Mouse (Mus musculus): ENCODE measurements at regions not wholly inside any gene's neighbourhood (a gene's known extent, or its start where the extent isn't known, plus 50 kb on each side); places are given as distances from the start of the nearest gene placed in this dataset.

DNA sequence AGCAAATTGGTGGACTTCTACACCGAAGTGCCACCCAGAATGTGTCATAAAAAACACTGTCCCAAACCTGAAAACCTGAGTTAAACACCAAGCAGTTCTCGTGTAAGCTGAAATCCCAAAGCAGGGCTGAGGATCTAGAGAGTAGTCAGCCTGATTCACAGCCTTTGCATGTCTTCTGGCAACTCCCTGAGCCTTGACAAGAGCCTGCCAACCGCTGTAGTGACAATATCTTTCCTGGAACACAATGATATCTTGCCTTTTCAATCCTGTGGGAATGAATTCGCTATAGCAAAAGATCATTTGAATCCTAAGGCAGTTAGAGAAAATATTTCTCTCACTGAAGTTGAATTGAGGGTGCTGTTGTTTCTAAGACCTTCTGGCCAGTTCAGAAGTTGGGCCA, 110.4 kb downstream of the Tbx19 start:
- Histone ChIP-seq H3K36me3 (no peaks in the 10 kb centered on the region), H3K9me3 (no peaks in the 10 kb centered on the region), H3K4me3 (no peak overlapping the region), H3K27ac (no peak overlapping the region), H3K9ac (no peak overlapping the region), H3K4me1 (no peaks in the 10 kb centered on the region; the same call in 1 of the 2 replicates), H3K27me3 (no peaks in the 10 kb centered on the region), H3K4me2 (no peak overlapping the region)
- WGBS: 71% methylated on average over 4 of the region's 4 CpGs
- no peak for ATAC-seq (ENCODE audit: borderline replicate concordance, extremely low read depth, low FRiP score, low TSS enrichment)

DNA sequence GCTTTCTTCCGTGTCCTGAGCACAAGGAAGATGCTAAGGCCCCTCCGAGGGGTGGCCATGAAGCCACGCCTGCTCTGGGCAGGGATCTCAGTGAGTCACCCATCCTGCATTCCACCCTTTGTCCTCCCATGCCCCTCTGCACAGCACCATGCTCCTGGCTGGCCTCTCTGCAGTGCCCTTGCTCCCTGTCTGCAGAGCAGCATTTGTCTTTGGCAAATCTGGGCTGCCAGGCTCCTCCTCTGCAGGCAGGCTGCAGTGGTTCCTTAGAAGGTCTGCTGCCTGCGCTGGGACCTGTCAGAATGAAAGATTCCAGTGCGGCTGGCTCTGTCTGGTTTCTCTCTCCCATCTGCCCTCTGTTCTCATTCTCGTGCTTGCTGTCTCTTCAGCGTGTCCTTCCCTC, 111.3 kb upstream of the Xcl1 start:
- no peaks in the 10 kb centered on the region for H3K9me3 ChIP-seq
- WGBS: 8% methylated on average over 7 of the region's 7 CpGs
- ATAC-seq (ENCODE audit: borderline replicate concordance, extremely low read depth, low FRiP score, low TSS enrichment): peak; percentile 64; the same call in 1 of the 2 replicates
- no peak overlapping the region for H3K9ac ChIP-seq
- H3K27me3 ChIP-seq: no peaks in the 10 kb centered on the region
- H3K36me3 ChIP-seq: no peaks in the 10 kb centered on the region
- no peak overlapping the region for H3K4me2 ChIP-seq
- no peak overlapping the region for H3K4me3 ChIP-seq
- H3K27ac ChIP-seq: no peak overlapping the region
- H3K4me1 ChIP-seq: no peaks in the 10 kb centered on the region; the same call in 1 of the 2 replicates

DNA sequence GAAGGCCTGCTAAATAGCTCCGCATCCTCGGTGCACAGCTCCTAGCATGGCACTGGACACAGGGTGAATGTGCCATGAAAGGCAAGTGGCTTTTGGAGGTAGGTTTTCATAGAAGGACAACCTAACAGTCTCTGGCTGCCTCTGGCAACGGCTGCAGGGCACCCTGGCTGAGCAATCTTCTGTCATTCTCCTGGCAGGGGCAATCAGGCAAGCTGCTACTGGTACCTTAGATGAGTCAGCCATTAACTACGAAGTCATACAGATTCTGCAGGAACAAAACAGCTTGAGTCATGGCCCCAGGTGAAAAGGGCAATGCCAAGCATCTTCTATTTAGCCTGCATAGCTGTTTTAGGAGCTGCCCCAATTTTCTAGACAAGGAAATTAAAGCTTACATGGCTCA, 110.7 kb upstream of the Xcl1 start:
- Histone ChIP-seq H3K4me1 (no peaks in the 10 kb centered on the region; the same call in 1 of the 2 replicates), H3K9ac (no peak overlapping the region), H3K27ac (no peak overlapping the region), H3K36me3 (no peaks in the 10 kb centered on the region), H3K9me3 (no peaks in the 10 kb centered on the region), H3K4me2 (no peak overlapping the region), H3K27me3 (no peaks in the 10 kb centered on the region), H3K4me3 (no peak overlapping the region)
- 55% methylated on average over 4 of the region's 4 CpGs for WGBS
- no peak for ATAC-seq (ENCODE audit: borderline replicate concordance, extremely low read depth, low FRiP score, low TSS enrichment)

DNA sequence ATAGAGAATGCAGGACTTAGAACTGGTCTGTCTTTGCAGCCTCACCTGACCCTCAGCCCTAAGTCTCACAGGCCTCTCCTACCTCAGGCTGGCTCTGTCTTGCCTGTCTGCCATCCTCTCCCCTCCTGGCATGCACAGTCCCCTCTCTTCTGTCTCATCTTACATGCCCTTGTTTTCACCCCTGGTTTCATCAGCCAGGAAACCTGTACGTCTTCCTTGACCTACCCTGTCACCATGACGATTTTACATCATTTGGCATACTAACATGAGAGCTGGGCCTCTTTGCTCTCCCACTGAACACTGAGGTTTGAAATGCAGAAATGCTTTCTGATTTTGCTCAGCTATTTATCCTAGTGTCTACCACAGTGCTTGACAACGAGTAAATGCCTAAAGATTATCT, 108.0 kb upstream of the Xcl1 start:
- Histone ChIP-seq H3K4me2 (no peak overlapping the region), H3K9me3 (no peaks in the 10 kb centered on the region), H3K9ac (no peak overlapping the region), H3K4me1 (no peaks in the 10 kb centered on the region; the same call in 1 of the 2 replicates), H3K4me3 (no peak overlapping the region), H3K36me3 (no peaks in the 10 kb centered on the region), H3K27me3 (no peaks in the 10 kb centered on the region), H3K27ac (no peak overlapping the region)
- no peak for ATAC-seq (ENCODE audit: borderline replicate concordance, extremely low read depth, low FRiP score, low TSS enrichment)
- WGBS: 27% methylated on average over 3 of the region's 3 CpGs

DNA sequence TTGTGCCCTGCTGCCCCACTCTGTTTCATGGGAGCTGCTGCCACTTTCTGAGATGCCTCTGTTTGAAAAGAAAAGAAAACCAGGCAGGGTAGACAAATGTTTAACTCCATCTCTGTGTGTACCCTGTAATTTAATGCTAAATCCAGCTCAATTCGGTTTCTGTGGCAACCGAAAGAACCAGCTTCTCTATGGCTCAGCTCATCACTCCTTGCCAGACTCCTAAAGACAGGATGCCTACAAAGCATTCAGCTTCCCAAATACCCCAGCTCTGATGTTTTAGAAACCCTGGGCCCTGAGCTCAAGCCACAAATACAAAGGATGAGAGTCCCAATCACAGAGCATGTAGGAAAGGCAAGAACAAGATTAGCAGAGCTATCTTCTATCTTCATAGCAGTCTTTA, 106.8 kb upstream of the Xcl1 start:
- no peaks in the 10 kb centered on the region; the same call in 1 of the 2 replicates for H3K4me1 ChIP-seq
- no peak overlapping the region for H3K4me2 ChIP-seq
- no peak for ATAC-seq (ENCODE audit: borderline replicate concordance, extremely low read depth, low FRiP score, low TSS enrichment)
- H3K27me3 ChIP-seq: no peaks in the 10 kb centered on the region
- H3K4me3 ChIP-seq: no peak overlapping the region
- no peak overlapping the region for H3K9ac ChIP-seq
- H3K36me3 ChIP-seq: no peaks in the 10 kb centered on the region
- H3K27ac ChIP-seq: no peak overlapping the region
- H3K9me3 ChIP-seq: no peaks in the 10 kb centered on the region
- WGBS: 77% methylated on average over 2 of the region's 2 CpGs

DNA sequence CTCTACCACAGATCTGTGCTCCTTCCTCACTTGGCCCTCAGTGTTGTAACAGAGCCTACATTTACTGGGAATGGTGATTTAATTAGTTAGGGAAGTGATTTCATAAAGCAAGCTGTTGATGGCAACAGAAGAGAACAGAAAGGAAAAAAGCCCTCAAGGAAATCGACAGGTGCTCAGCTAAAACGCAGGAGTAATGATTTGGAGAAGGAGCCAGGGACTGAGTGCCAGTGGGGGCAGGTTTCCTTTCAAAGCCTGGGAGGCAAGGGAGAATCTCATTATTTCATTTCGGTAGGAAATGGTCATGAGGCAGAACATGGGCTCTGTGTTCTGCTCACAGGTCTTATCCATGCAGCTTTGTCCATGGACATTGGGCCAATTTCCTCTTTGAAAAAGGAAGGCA, 101.3 kb upstream of the Xcl1 start:
- H3K27me3 ChIP-seq: no peaks in the 10 kb centered on the region
- no peak overlapping the region for H3K27ac ChIP-seq
- H3K36me3 ChIP-seq: no peaks in the 10 kb centered on the region
- no peaks in the 10 kb centered on the region for H3K4me1 ChIP-seq
- no peak overlapping the region for H3K9ac ChIP-seq
- no peak overlapping the region for H3K4me3 ChIP-seq
- 68% methylated on average over 3 of the region's 3 CpGs for WGBS
- no peaks in the 10 kb centered on the region for H3K9me3 ChIP-seq
- H3K4me2 ChIP-seq: no peak overlapping the region
- no peak for ATAC-seq (ENCODE audit: borderline replicate concordance, extremely low read depth, low FRiP score, low TSS enrichment)

DNA sequence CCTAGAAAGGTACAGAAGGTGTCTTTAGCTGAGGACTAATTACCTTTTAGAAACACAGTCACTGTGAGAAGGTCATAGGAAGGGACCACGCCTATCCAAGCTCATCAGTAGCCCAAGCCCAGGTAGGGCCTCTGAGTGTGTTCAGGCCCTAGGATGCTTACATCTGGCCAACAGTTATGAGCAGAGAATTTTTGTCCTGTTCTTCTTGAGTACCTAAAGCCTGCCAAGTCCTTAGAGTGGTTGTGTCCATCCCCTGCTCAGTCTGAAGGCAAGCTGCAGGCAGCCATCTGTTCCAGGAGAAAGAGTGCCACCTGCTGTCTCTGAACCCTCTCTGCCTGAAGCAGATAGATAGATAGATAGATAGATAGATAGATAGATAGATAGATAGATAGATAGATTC, 100.3 kb upstream of the Xcl1 start:
- Histone ChIP-seq H3K9ac (no peak overlapping the region), H3K36me3 (no peaks in the 10 kb centered on the region), H3K4me3 (no peak overlapping the region), H3K27ac (no peak overlapping the region), H3K4me2 (no peak overlapping the region), H3K9me3 (no peaks in the 10 kb centered on the region), H3K27me3 (no peaks in the 10 kb centered on the region), H3K4me1 (no peaks in the 10 kb centered on the region)
- WGBS: 85% methylated on average over 1 of the region's 1 CpGs
- ATAC-seq (ENCODE audit: borderline replicate concordance, extremely low read depth, low FRiP score, low TSS enrichment): no peak

DNA sequence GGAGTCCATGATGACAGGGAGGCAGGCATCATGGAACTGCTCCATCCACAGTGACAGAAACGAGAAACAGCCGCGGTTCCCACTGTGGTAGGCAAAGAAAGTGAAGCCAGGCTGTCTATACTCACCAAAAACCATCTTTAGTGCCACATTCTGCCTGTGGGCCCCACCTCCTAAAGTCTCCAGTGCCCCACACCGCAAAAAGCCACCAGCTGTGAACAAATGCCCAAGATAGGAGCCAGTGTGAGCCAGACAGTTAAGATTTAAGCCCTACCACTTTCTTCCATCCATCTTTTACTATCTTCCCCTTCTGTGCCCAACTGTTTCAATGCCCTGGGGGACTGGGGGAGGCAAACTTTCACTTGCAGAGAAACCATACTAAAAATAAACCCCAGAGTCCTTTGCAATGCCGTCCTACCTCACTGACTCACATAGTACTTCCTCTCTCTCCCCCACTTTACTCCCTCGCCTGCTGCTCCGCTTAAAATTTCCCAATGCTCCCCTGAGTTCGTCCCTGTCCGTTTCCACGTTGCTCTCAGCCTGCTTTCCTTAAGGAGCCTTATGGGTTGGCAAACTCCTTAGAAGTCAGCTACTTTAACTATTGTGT, 85.7 kb upstream of the Xcl1 start:
- ATAC-seq (ENCODE audit: borderline replicate concordance, extremely low read depth, low FRiP score, low TSS enrichment): no peak
- Histone ChIP-seq H3K4me2 (no peak overlapping the region), H3K27me3 (no peaks in the 10 kb centered on the region), H3K9ac (no peak overlapping the region), H3K27ac (no peak overlapping the region), H3K9me3 (no peaks in the 10 kb centered on the region), H3K36me3 (no peaks in the 10 kb centered on the region), H3K4me3 (no peak overlapping the region), H3K4me1 (no peaks in the 10 kb centered on the region)
- WGBS: 66% methylated on average over 10 of the region's 10 CpGs

DNA sequence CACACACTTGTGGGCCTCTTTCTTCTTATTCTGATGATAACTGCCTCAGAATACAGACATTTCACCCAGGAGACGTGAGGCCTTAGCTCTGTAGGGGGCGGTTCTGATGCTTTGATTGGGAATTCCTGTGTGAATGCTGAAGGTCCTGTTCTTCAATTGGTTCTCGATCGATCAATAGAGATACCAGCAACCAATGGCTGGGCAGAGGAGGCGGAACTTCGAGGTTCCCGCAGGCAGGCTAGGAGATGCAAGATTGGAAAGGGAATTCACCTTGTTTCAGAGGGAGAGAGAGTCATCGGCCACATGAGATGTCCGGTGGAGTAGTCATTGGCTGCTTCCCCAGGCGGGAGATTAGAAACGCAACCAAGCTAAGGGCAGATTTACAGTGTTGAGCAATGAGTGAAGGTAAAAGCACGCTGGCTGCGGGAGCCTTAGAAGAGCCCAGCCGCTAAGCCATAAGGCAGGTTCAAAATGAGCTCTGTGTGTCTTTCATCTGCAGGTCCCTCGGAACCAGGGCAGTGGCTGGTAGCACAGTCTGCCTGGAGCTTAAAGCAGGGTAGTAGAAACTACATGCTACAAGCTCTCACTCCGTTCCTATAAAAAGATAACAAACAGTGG, 83.5 kb upstream of the Xcl1 start:
- H3K4me3 ChIP-seq: peak overlapping the region; percentile 24
- H3K27ac ChIP-seq: no peak overlapping the region
- no peaks in the 10 kb centered on the region for H3K4me1 ChIP-seq
- no peaks in the 10 kb centered on the region for H3K9me3 ChIP-seq
- H3K27me3 ChIP-seq: no peaks in the 10 kb centered on the region
- H3K36me3 ChIP-seq: no peaks in the 10 kb centered on the region
- H3K9ac ChIP-seq: no peak overlapping the region
- ATAC-seq (ENCODE audit: borderline replicate concordance, extremely low read depth, low FRiP score, low TSS enrichment): peak; percentile 86
- 20% methylated on average over 16 of the region's 16 CpGs for WGBS
- peak overlapping the region; percentile 52 for H3K4me2 ChIP-seq

DNA sequence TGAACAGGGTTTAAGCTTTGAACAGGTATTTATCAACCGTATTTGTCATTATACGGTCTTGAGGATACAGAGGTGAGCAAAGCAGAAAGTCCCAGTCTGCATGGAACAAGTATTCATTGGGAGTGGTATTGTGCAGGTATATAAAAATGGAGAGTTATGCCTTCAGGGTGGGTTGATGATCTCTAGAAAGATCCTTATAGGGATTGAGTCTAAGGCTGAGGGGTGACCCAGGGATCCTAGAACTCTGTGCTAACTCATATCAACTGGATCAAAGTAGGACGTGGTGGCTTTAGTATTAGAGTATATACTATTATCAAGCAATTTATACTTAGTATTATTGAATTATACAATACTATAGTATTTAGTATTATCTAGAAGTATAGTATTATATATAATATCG, 82.9 kb upstream of the Xcl1 start:
- WGBS: 85% methylated on average over 4 of the region's 4 CpGs
- H3K4me2 ChIP-seq: no peak overlapping the region
- no peaks in the 10 kb centered on the region for H3K27me3 ChIP-seq
- no peaks in the 10 kb centered on the region for H3K4me1 ChIP-seq
- ATAC-seq (ENCODE audit: borderline replicate concordance, extremely low read depth, low FRiP score, low TSS enrichment): no peak
- H3K27ac ChIP-seq: no peak overlapping the region
- no peak overlapping the region for H3K4me3 ChIP-seq
- no peak overlapping the region for H3K9ac ChIP-seq
- no peaks in the 10 kb centered on the region for H3K36me3 ChIP-seq
- no peaks in the 10 kb centered on the region for H3K9me3 ChIP-seq

DNA sequence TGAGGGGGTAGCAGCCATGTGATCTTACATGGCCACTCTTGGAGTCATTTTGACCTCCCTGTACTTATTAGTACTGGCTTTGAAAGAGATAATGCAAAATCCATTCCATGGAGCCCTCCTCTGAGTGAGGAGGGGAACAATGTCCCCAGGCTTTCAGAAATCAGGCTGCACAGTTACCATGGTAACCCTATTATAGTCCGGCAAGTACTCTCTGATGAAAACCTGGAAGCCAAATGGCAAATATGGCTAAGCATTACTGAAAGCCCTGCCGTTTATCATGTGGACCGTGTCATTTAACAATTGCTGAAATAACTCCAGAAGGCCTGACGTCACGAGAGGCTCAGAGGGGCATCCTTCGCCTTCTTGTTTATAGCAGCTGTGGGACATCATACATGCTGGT, 82.5 kb upstream of the Xcl1 start:
- H3K4me1 ChIP-seq: no peaks in the 10 kb centered on the region
- no peaks in the 10 kb centered on the region for H3K9me3 ChIP-seq
- 74% methylated on average over 6 of the region's 6 CpGs for WGBS
- H3K27me3 ChIP-seq: no peaks in the 10 kb centered on the region
- H3K4me3 ChIP-seq: no peak overlapping the region
- no peak overlapping the region for H3K9ac ChIP-seq
- H3K27ac ChIP-seq: no peak overlapping the region
- H3K36me3 ChIP-seq: no peaks in the 10 kb centered on the region
- H3K4me2 ChIP-seq: no peak overlapping the region
- ATAC-seq (ENCODE audit: borderline replicate concordance, extremely low read depth, low FRiP score, low TSS enrichment): no peak

DNA sequence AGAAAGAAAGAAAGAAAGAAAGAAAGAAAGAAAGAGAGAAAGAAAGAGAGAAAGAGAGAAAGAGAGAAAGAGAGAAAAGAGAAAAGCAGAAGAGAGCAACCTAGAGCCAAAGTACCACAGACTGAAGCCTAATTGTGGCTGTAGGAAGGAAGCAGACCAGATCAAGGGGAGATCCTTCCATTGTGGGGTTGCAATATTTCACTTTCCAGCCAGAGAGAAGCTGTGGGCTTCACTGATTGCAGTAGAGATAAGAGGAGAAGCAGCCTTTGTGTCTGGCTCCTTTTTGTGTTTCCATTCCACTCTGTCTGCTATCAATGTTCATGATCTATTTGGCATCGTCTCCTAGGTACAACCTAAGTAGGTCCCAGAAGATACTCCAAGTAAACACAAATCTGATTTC, 79.0 kb upstream of the Xcl1 start:
- no peak overlapping the region for H3K9ac ChIP-seq
- H3K4me1 ChIP-seq: no peaks in the 10 kb centered on the region
- no peak overlapping the region for H3K4me2 ChIP-seq
- no peak overlapping the region for H3K4me3 ChIP-seq
- no peak overlapping the region for H3K27ac ChIP-seq
- no peaks in the 10 kb centered on the region for H3K9me3 ChIP-seq
- no peaks in the 10 kb centered on the region for H3K27me3 ChIP-seq
- WGBS: 34% methylated on average over 1 of the region's 1 CpGs
- no peak for ATAC-seq (ENCODE audit: borderline replicate concordance, extremely low read depth, low FRiP score, low TSS enrichment)
- H3K36me3 ChIP-seq: no peaks in the 10 kb centered on the region

DNA sequence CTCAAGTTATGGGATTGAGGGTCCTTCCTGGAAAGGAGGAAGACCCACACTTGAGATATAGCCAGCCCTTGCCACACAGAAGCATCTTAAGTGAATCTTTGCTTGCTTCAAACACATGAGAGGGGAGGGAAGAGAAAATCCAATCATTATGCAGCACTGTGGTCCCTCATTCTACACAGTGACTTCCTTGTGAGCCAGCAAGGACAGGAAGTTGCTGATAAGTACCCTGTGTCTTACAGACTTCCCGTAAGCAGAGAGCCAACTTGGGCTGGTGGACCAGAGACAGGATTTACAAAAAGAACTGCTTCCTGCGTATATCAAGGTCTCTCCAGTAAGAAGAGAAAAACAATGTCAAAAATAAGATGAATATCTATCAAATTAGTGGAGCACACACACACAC, 78.1 kb upstream of the Xcl1 start:
- H3K4me2 ChIP-seq: no peak overlapping the region
- H3K4me1 ChIP-seq: no peaks in the 10 kb centered on the region
- H3K9ac ChIP-seq: no peak overlapping the region
- H3K27me3 ChIP-seq: no peaks in the 10 kb centered on the region
- no peak overlapping the region for H3K27ac ChIP-seq
- no peak overlapping the region for H3K4me3 ChIP-seq
- no peak for ATAC-seq (ENCODE audit: borderline replicate concordance, extremely low read depth, low FRiP score, low TSS enrichment)
- no peaks in the 10 kb centered on the region for H3K36me3 ChIP-seq
- no peaks in the 10 kb centered on the region for H3K9me3 ChIP-seq
- 44% methylated on average over 2 of the region's 2 CpGs for WGBS

Measured in lung, embryonic 15.5 days (tissue).